Mouse (Mus musculus): ENCODE measurements at regions not wholly inside any gene's neighbourhood (a gene's known extent, or its start where the extent isn't known, plus 50 kb on each side); places are given as distances from the start of the nearest gene placed in this dataset.
A peak's percentile ranks its signal among the peaks of the same experiment; 100 is the strongest.

- no peak for DNase-seq (ENCODE audit: inconsistent ontology term)
Measured at GRCm38 (mm10) chr4:95487323-95487722, 70.0 kb upstream of the Fggy start.

- no peak for DNase-seq (ENCODE audit: inconsistent ontology term)
Measured at GRCm38 (mm10) chr4:95487969-95488368, 69.3 kb upstream of the Fggy start.

- DNase-seq (ENCODE audit: inconsistent ontology term): no peak
Measured at GRCm38 (mm10) chr4:95489059-95489458, 68.2 kb upstream of the Fggy start.

DNA sequence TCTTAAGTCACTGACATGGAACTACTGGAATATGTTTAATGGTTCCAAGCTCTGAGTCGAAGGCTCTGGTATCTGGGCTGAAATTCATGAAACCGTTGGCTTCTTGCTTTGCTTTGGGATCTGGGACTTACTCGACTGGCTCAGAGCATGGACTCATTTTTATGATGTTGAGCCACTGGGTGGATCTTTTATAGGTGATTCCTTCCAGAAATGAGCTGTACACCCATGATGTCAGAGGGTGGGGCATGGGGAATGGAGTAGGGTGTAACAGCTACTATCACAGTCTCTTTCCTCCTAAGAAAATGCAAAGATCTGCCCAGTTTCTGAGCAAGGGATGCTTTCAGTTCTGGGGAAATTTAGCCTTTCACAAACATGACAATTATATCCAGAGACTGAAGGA is 57.0 kb upstream of the Fggy start:
- DNase-seq (ENCODE audit: inconsistent ontology term): no peak

DNA sequence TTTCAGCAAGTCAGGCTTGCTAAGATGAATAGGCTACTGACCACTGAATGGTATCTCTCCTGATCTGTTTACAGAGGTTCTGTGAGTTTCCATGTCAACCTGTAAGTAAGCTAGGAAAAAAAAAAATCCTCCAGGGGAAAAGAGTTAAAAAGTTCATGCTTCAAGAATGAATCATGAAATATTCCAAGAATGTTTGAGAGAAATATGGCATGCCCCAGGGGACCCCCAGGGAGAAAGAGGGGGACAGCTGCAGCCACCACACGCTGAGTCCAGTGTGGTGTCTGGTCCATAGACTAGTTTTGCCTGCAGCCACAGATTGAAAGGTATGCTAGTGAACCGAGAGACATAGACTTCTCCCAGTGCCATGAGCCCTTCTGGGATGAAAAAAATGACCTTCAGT is 56.1 kb upstream of the Fggy start:
- DNase-seq (ENCODE audit: inconsistent ontology term): peak; percentile 96

- no peak for DNase-seq (ENCODE audit: inconsistent ontology term)
Measured at GRCm38 (mm10) chr4:95507141-95507945, 50.0 kb upstream of the Fggy start.

All from Muller cell, postnatal 12 days (primary cell).